Mouse (Mus musculus): ENCODE measurements around the gene Krtap4-13. TPM values are rescaled to one million over a fixed set of nuclear protein-coding genes. Genes with fewer than 3 reads are reported as not detected.
A peak's percentile ranks its signal among the peaks of the same experiment; 100 is the strongest.
"Not testable (repeated sequence)": the region's sequence is repeated elsewhere in the genome, so short reads cannot be mapped to it uniquely, and the experiment has no call there.

The Krtap4-13 gene
- total and polyA plus RNA-seq, 2 experiments = not detected

DNA sequence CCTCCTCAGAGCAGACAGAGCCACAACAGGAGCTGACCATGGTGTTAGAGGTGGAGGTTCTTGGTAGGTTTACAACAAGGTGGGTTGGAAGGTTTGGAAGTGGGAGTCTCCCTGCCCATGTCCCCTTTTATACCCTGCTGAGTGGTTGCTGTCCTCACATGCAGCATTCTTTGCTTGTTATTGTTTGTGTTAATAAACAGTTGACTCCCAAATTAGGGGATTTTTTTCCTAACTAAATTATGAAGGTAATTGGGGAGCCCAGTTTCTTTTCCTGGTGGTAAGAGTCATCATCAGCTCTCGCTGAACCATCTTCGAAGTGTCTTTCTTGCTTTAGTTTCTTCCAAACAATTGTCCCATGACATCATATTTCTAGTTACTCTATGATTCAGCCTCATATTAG lies 29.1 kb downstream of the Krtap4-13 start, which contains the start of gene Krtap4-8:
Gene Krtap4-8 (minus strand): TSS at position 101 of the 400 bp plus-strand sequence.
- no peak within 1 kb of the TSS for H3K27ac ChIP-seq (replicated peaks; ENCODE audit: insufficient read depth, low read depth, low read length)
- DNase-seq (ENCODE audit: extremely low read depth, low read depth, low spot score) = no peak
- H3K9ac ChIP-seq (ENCODE audit: low read depth, low read length) = no peak within 1 kb of the TSS
- H3K27me3 ChIP-seq (ENCODE audit: control insufficient read depth, insufficient read depth, low read length) = 0 out of 2 replicates have a peak, but pooled peaks cover 3% of the 10 kb centered on the region
- H3K4me3 ChIP-seq (ENCODE audit: insufficient read depth, low read depth, low read length) = no peak within 1 kb of the TSS
- 95% methylated on average over 2 of the region's 2 CpGs for WGBS
- H3K79me2 ChIP-seq (ENCODE audit: control insufficient read depth, insufficient read depth, low read length) = no peaks in the 10 kb centered on the region
- no peaks in the 10 kb centered on the region for H3K36me3 ChIP-seq (ENCODE audit: control insufficient read depth, insufficient read depth, low read length)
- TF ChIP-seq CTCF (IDR thresholded peaks at IDR 0.05; ENCODE audit: low read depth, low read length) (no peak), POLR2A (IDR thresholded peaks at IDR 0.05; ENCODE audit: extremely low read depth, insufficient read depth, low read length) (no peak)
- no peaks in the 10 kb centered on the region; the same call in 1 of the 2 replicates for H3K4me1 ChIP-seq (ENCODE audit: control insufficient read depth, insufficient read depth, low read length)

GRCm38 (mm10) chr11:99778401-99778800 lies 31.3 kb downstream of the Krtap4-13 start:
- H3K79me2 ChIP-seq (ENCODE audit: control insufficient read depth, insufficient read depth, low read length) = no peaks in the 10 kb centered on the region
- no peaks in the 10 kb centered on the region for H3K36me3 ChIP-seq (ENCODE audit: control insufficient read depth, insufficient read depth, low read length)
- H3K27ac ChIP-seq (replicated peaks; ENCODE audit: insufficient read depth, low read depth, low read length) = no peak overlapping the region
- TF ChIP-seq CTCF (IDR thresholded peaks at IDR 0.05; ENCODE audit: low read depth, low read length) = no peak
- no peak for TF ChIP-seq POLR2A (IDR thresholded peaks at IDR 0.05; ENCODE audit: extremely low read depth, insufficient read depth, low read length)
- H3K4me1 ChIP-seq (ENCODE audit: control insufficient read depth, insufficient read depth, low read length) = no peaks in the 10 kb centered on the region; the same call in 1 of the 2 replicates
- DNase-seq (ENCODE audit: extremely low read depth, low read depth, low spot score) = peak; percentile 13
- H3K9ac ChIP-seq (ENCODE audit: low read depth, low read length) = no peak overlapping the region
- WGBS = 79% methylated on average over 7 of the region's 7 CpGs
- H3K27me3 ChIP-seq (ENCODE audit: control insufficient read depth, insufficient read depth, low read length) = 0 out of 2 replicates have a peak, but pooled peaks cover 6% of the 10 kb centered on the region
- H3K4me3 ChIP-seq (ENCODE audit: insufficient read depth, low read depth, low read length) = no peak overlapping the region

- H3K36me3 ChIP-seq (ENCODE audit: control insufficient read depth, insufficient read depth, low read length); H3K27me3 ChIP-seq (ENCODE audit: control insufficient read depth, insufficient read depth, low read length); DNase-seq (ENCODE audit: extremely low read depth, low read depth, low spot score); H3K9ac ChIP-seq (ENCODE audit: low read depth, low read length); H3K4me1 ChIP-seq (ENCODE audit: control insufficient read depth, insufficient read depth, low read length); H3K4me3 ChIP-seq (ENCODE audit: insufficient read depth, low read depth, low read length); H3K27ac ChIP-seq (replicated peaks; ENCODE audit: insufficient read depth, low read depth, low read length); H3K79me2 ChIP-seq (ENCODE audit: control insufficient read depth, insufficient read depth, low read length): not testable (repeated sequence)
These were observed 36.9 kb downstream of the Krtap4-13 start, which contains the start of gene Gm11595 for GRCm38 (mm10) chr11:99772813-99773212. TSS of gene Gm11595 (minus strand) at chr11:99772913.

DNA sequence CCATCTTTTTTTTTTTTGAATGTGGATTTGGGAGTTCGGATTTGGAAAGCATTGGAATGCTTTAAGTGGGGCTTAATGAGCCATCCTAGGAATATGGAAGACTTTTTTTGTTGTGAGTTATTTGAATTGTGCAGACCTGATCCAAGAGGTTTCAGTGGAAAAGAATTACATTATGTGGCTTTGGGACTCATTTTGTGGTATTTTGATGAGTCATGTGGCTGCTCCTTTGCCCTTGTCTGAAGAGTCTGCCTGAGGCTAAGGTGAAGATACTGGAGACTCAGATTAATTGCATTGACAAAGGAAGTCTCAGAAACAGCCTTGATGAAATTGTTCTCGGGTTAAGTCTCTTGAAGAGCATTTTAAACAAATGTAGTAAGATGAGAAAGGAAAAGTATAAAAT lies 41.3 kb downstream of the Krtap4-13 start:
- H3K36me3 ChIP-seq (ENCODE audit: control insufficient read depth, insufficient read depth, low read length) = no peaks in the 10 kb centered on the region
- H3K4me1 ChIP-seq (ENCODE audit: control insufficient read depth, insufficient read depth, low read length) = no peaks in the 10 kb centered on the region
- no peaks in the 10 kb centered on the region for H3K79me2 ChIP-seq (ENCODE audit: control insufficient read depth, insufficient read depth, low read length)
- no peaks in the 10 kb centered on the region for H3K27me3 ChIP-seq (ENCODE audit: control insufficient read depth, insufficient read depth, low read length)
- H3K9ac ChIP-seq (ENCODE audit: low read depth, low read length) = no peak overlapping the region
- no peak overlapping the region for H3K27ac ChIP-seq (replicated peaks; ENCODE audit: insufficient read depth, low read depth, low read length)
- no peak for DNase-seq (ENCODE audit: extremely low read depth, low read depth, low spot score)
- 77% methylated on average over 2 of the region's 2 CpGs for WGBS
- H3K4me3 ChIP-seq (ENCODE audit: insufficient read depth, low read depth, low read length) = no peak overlapping the region
- TF ChIP-seq POLR2A (IDR thresholded peaks at IDR 0.05; ENCODE audit: extremely low read depth, insufficient read depth, low read length) = no peak
- no peak for TF ChIP-seq CTCF (IDR thresholded peaks at IDR 0.05; ENCODE audit: low read depth, low read length)

Other genes starting within 250 kb of the Krtap4-13 start
Only the 30 nearest of the 41 such genes appear.
- not detected in 2 replicates for gene Krtap2-4, start 195.0 kb downstream of the Krtap4-13 start, total RNA-seq (2014; rRNA removed)
- gene Krtap2-4, start 195.0 kb downstream of the Krtap4-13 start, polyA plus RNA-seq (2012; rRNA removed) = not detected in 2 replicates
- gene Gm11562, start 189.5 kb downstream of the Krtap4-13 start, total RNA-seq (2014; rRNA removed) = not detected in 2 replicates
- not detected in 2 replicates for gene Gm11562, start 189.5 kb downstream of the Krtap4-13 start, polyA plus RNA-seq (2012; rRNA removed)
- gene Krtap4-1, start 181.7 kb downstream of the Krtap4-13 start, total RNA-seq (2014; rRNA removed) = not detected in 2 replicates
- gene Krtap4-1, start 181.7 kb downstream of the Krtap4-13 start, polyA plus RNA-seq (2012; rRNA removed) = not detected in 2 replicates
- not detected in 2 replicates for gene Krtap4-2, start 174.8 kb downstream of the Krtap4-13 start, total RNA-seq (2014; rRNA removed)
- gene Krtap4-2, start 174.8 kb downstream of the Krtap4-13 start, polyA plus RNA-seq (2012; rRNA removed) = not detected in 2 replicates
- gene Krtap4-7, start 165.8 kb downstream of the Krtap4-13 start, total RNA-seq (2014; rRNA removed) = not detected in 2 replicates
- gene Krtap4-7, start 165.8 kb downstream of the Krtap4-13 start, polyA plus RNA-seq (2012; rRNA removed) = not detected in 2 replicates
- gene Gm11555, start 159.7 kb downstream of the Krtap4-13 start, total RNA-seq (2014; rRNA removed) = not detected in 2 replicates
- gene Gm11555, start 159.7 kb downstream of the Krtap4-13 start, polyA plus RNA-seq (2012; rRNA removed) = not detected in 2 replicates
- gene Gm11563, start 150.9 kb downstream of the Krtap4-13 start, total RNA-seq (2014; rRNA removed) = not detected in 2 replicates
- not detected in 2 replicates for gene Gm11563, start 150.9 kb downstream of the Krtap4-13 start, polyA plus RNA-seq (2012; rRNA removed)
- gene Krtap4-6, start 143.9 kb downstream of the Krtap4-13 start, total RNA-seq (2014; rRNA removed) = not detected in 2 replicates
- not detected in 2 replicates for gene Krtap4-6, start 143.9 kb downstream of the Krtap4-13 start, polyA plus RNA-seq (2012; rRNA removed)
- not detected in 2 replicates for gene Gm14190, start 119.2 kb downstream of the Krtap4-13 start, total RNA-seq (2014; rRNA removed)
- gene Gm14190, start 119.2 kb downstream of the Krtap4-13 start, polyA plus RNA-seq (2012; rRNA removed) = not detected in 2 replicates
- gene Gm14180, start 75.6 kb downstream of the Krtap4-13 start, total RNA-seq (2014; rRNA removed) = not detected in 2 replicates
- not detected in 2 replicates for gene Gm14180, start 75.6 kb downstream of the Krtap4-13 start, polyA plus RNA-seq (2012; rRNA removed)
- not detected in 2 replicates for gene Gm11595, start 37.0 kb downstream of the Krtap4-13 start, total RNA-seq (2014; rRNA removed)
- gene Gm11595, start 37.0 kb downstream of the Krtap4-13 start, polyA plus RNA-seq (2012; rRNA removed) = not detected in 2 replicates
- not detected in 2 replicates for gene Krtap4-8, start 29.2 kb downstream of the Krtap4-13 start, total RNA-seq (2014; rRNA removed)
- gene Krtap4-8, start 29.2 kb downstream of the Krtap4-13 start, polyA plus RNA-seq (2012; rRNA removed) = not detected in 2 replicates
- gene Krtap4-9, start 24.7 kb downstream of the Krtap4-13 start, total RNA-seq (2014; rRNA removed) = not detected in 2 replicates
- gene Krtap4-9, start 24.7 kb downstream of the Krtap4-13 start, polyA plus RNA-seq (2012; rRNA removed) = not detected in 2 replicates
- not detected in 2 replicates for gene Gm11596, start 16.4 kb downstream of the Krtap4-13 start, total RNA-seq (2014; rRNA removed)
- gene Gm11596, start 16.4 kb downstream of the Krtap4-13 start, polyA plus RNA-seq (2012; rRNA removed) = not detected in 2 replicates
- not detected in 2 replicates for gene Gm11569, start 11.0 kb downstream of the Krtap4-13 start, total RNA-seq (2014; rRNA removed)
- gene Gm11569, start 11.0 kb downstream of the Krtap4-13 start, polyA plus RNA-seq (2012; rRNA removed) = not detected in 2 replicates
- gene Gm11554, start 5.4 kb downstream of the Krtap4-13 start, total RNA-seq (2014; rRNA removed) = not detected in 2 replicates
- gene Gm11554, start 5.4 kb downstream of the Krtap4-13 start, polyA plus RNA-seq (2012; rRNA removed) = not detected in 2 replicates
- not detected in 2 replicates for gene Gm11564, start 5.8 kb upstream of the Krtap4-13 start, total RNA-seq (2014; rRNA removed)
- not detected in 2 replicates for gene Gm11564, start 5.8 kb upstream of the Krtap4-13 start, polyA plus RNA-seq (2012; rRNA removed)
- not detected in 2 replicates for gene 2300003K06Rik, start 28.2 kb upstream of the Krtap4-13 start, total RNA-seq (2014; rRNA removed)
- gene 2300003K06Rik, start 28.2 kb upstream of the Krtap4-13 start, polyA plus RNA-seq (2012; rRNA removed) = not detected in 2 replicates
- gene Krtap4-16, start 41.7 kb upstream of the Krtap4-13 start, total RNA-seq (2014; rRNA removed) = not detected in 2 replicates
- gene Krtap4-16, start 41.7 kb upstream of the Krtap4-13 start, polyA plus RNA-seq (2012; rRNA removed) = not detected in 2 replicates
- not detected in 2 replicates for gene Gm11568, start 48.0 kb upstream of the Krtap4-13 start, total RNA-seq (2014; rRNA removed)
- not detected in 2 replicates for gene Gm11568, start 48.0 kb upstream of the Krtap4-13 start, polyA plus RNA-seq (2012; rRNA removed)
- gene Gm11559, start 54.6 kb upstream of the Krtap4-13 start, total RNA-seq (2014; rRNA removed) = not detected in 2 replicates
- gene Gm11559, start 54.6 kb upstream of the Krtap4-13 start, polyA plus RNA-seq (2012; rRNA removed) = not detected in 2 replicates
- not detected in 2 replicates for gene Krtap9-1, start 63.5 kb upstream of the Krtap4-13 start, total RNA-seq (2014; rRNA removed)
- gene Krtap9-1, start 63.5 kb upstream of the Krtap4-13 start, polyA plus RNA-seq (2012; rRNA removed) = not detected in 2 replicates
- gene Gm11567, start 69.3 kb upstream of the Krtap4-13 start, total RNA-seq (2014; rRNA removed) = 0.28 TPM in 1 of 2 replicates, not detected in the other
- not detected in 2 replicates for gene Gm11567, start 69.3 kb upstream of the Krtap4-13 start, polyA plus RNA-seq (2012; rRNA removed)
- gene Krtap31-1, start 98.0 kb upstream of the Krtap4-13 start, total RNA-seq (2014; rRNA removed) = not detected in 2 replicates
- not detected in 2 replicates for gene Krtap31-1, start 98.0 kb upstream of the Krtap4-13 start, polyA plus RNA-seq (2012; rRNA removed)
- gene Gm11565, start 104.9 kb upstream of the Krtap4-13 start, total RNA-seq (2014; rRNA removed) = not detected in 2 replicates
- gene Gm11565, start 104.9 kb upstream of the Krtap4-13 start, polyA plus RNA-seq (2012; rRNA removed) = not detected in 2 replicates
- gene Krtap31-2, start 126.4 kb upstream of the Krtap4-13 start, total RNA-seq (2014; rRNA removed) = not detected in 2 replicates
- gene Krtap31-2, start 126.4 kb upstream of the Krtap4-13 start, polyA plus RNA-seq (2012; rRNA removed) = not detected in 2 replicates
- not detected in 2 replicates for gene Krtap9-5, start 138.6 kb upstream of the Krtap4-13 start, total RNA-seq (2014; rRNA removed)
- gene Krtap9-5, start 138.6 kb upstream of the Krtap4-13 start, polyA plus RNA-seq (2012; rRNA removed) = not detected in 2 replicates
- not detected in 2 replicates for gene Krtap29-1, start 169.2 kb upstream of the Krtap4-13 start, total RNA-seq (2014; rRNA removed)
- gene Krtap29-1, start 169.2 kb upstream of the Krtap4-13 start, polyA plus RNA-seq (2012; rRNA removed) = not detected in 2 replicates
- gene Krtap16-1, start 176.7 kb upstream of the Krtap4-13 start, total RNA-seq (2014; rRNA removed) = not detected in 2 replicates
- not detected in 2 replicates for gene Krtap16-1, start 176.7 kb upstream of the Krtap4-13 start, polyA plus RNA-seq (2012; rRNA removed)
- gene Krtap17-1, start 184.1 kb upstream of the Krtap4-13 start, total RNA-seq (2014; rRNA removed) = not detected in 2 replicates
- gene Krtap17-1, start 184.1 kb upstream of the Krtap4-13 start, polyA plus RNA-seq (2012; rRNA removed) = not detected in 2 replicates

All from liver, adult 2 months (tissue).